Mouse (Mus musculus): ENCODE results near the gene Gm3417. TPM values are rescaled to one million over a fixed set of nuclear protein-coding genes. Genes with fewer than 3 reads are reported as not detected.

The Gm3417 gene
- polyA plus RNA-seq, 1 experiment from 2014 or later, result 1.6 TPM

- DNase-seq (ENCODE audit: low spot score) (peak; percentile 31), ATAC-seq (ENCODE audit: low FRiP score, low TSS enrichment) (peak; percentile 14; the same call in 1 of the 2 replicates)
- Histone ChIP-seq H3K4me1 (replicated peaks; ENCODE audit: control insufficient read depth, insufficient read depth) (peaks cover 2% of the 10 kb centered on the region; the same call in 1 of the 2 replicates), H3K9me3 (ENCODE audit: control insufficient read depth, low read length) (no peaks in the 10 kb centered on the region), H3K4me3 (ENCODE audit: low read depth, low read length) (peak overlapping the region; percentile 62), H3K9ac (ENCODE audit: low read length) (peak overlapping the region; percentile 72), H3K27me3 (ENCODE audit: control insufficient read depth, insufficient read depth, low read length) (no peaks in the 10 kb centered on the region), H3K27ac (replicated peaks) (peak overlapping the region; percentile 40; the same call in 1 of the 2 replicates), H3K36me3 (ENCODE audit: control insufficient read depth, insufficient read depth, low read length) (no peaks in the 10 kb centered on the region), H3K4me2 (replicated peaks; ENCODE audit: low read depth) (peak overlapping the region; percentile 88)
- no peak for TF ChIP-seq EP300 (optimal IDR thresholded peaks at IDR 0.05)
- TF ChIP-seq CTCF (IDR thresholded peaks at IDR 0.05; ENCODE audit: low read depth), result no peak
- WGBS, result under 1% methylated on average over 19 of the region's 23 CpGs
Observed at GRCm38 (mm10) chr17:14960520-14960919, 18.1 kb downstream of the Gm3417 start.

- Histone ChIP-seq H3K9me3 (ENCODE audit: control insufficient read depth, low read length) (no peaks in the 10 kb centered on the region), H3K27me3 (ENCODE audit: control insufficient read depth, insufficient read depth, low read length) (no peaks in the 10 kb centered on the region), H3K4me2 (replicated peaks; ENCODE audit: low read depth) (peak overlapping the region; percentile 50), H3K27ac (replicated peaks) (no peak overlapping the region), H3K4me3 (ENCODE audit: low read depth, low read length) (peak overlapping the region; percentile 28), H3K36me3 (ENCODE audit: control insufficient read depth, insufficient read depth, low read length) (no peaks in the 10 kb centered on the region), H3K4me1 (replicated peaks; ENCODE audit: control insufficient read depth, insufficient read depth) (peaks cover 2% of the 10 kb centered on the region; the same call in 1 of the 2 replicates), H3K9ac (ENCODE audit: low read length) (peak overlapping the region; percentile 38; the same call in 1 of the 2 replicates)
- WGBS, result 25% methylated on average over 3 of the region's 3 CpGs
- ATAC-seq (ENCODE audit: low FRiP score, low TSS enrichment) (0 out of 2 replicates have a peak, but pooled peaks have one; percentile 46), DNase-seq (ENCODE audit: low spot score) (no peak)
- TF ChIP-seq EP300 (optimal IDR thresholded peaks at IDR 0.05), result no peak
- no peak for TF ChIP-seq CTCF (IDR thresholded peaks at IDR 0.05; ENCODE audit: low read depth)
Observed at GRCm38 (mm10) chr17:14959979-14960378, 18.6 kb downstream of the Gm3417 start.

- no peak overlapping the region for H3K9ac ChIP-seq (ENCODE audit: low read length)
- ATAC-seq (ENCODE audit: low FRiP score, low TSS enrichment) (no peak), DNase-seq (ENCODE audit: low spot score) (no peak)
- no peak for TF ChIP-seq CTCF (IDR thresholded peaks at IDR 0.05; ENCODE audit: low read depth)
- TF ChIP-seq EP300 (optimal IDR thresholded peaks at IDR 0.05), result no peak
- H3K4me1 ChIP-seq (replicated peaks; ENCODE audit: control insufficient read depth, insufficient read depth), result peaks cover 2% of the 10 kb centered on the region; the same call in 1 of the 2 replicates
- no peak overlapping the region for H3K4me3 ChIP-seq (ENCODE audit: low read depth, low read length)
- 85% methylated on average over 5 of the region's 5 CpGs for WGBS
- H3K27me3 ChIP-seq (ENCODE audit: control insufficient read depth, insufficient read depth, low read length), result no peaks in the 10 kb centered on the region
- no peak overlapping the region for H3K27ac ChIP-seq (replicated peaks)
- peaks cover 6% of the 10 kb centered on the region for H3K36me3 ChIP-seq (ENCODE audit: control insufficient read depth, insufficient read depth, low read length)
- H3K9me3 ChIP-seq (ENCODE audit: control insufficient read depth, low read length), result no peaks in the 10 kb centered on the region
- no peak overlapping the region for H3K4me2 ChIP-seq (replicated peaks; ENCODE audit: low read depth)
Observed at GRCm38 (mm10) chr17:14958686-14959327, 19.8 kb downstream of the Gm3417 start.

- H3K4me3 ChIP-seq (ENCODE audit: low read depth, low read length), result no peak overlapping the region
- TF ChIP-seq EP300 (optimal IDR thresholded peaks at IDR 0.05), result no peak
- no peak for TF ChIP-seq CTCF (IDR thresholded peaks at IDR 0.05; ENCODE audit: low read depth)
- peak; percentile 48; the same call in 1 of the 2 replicates for ATAC-seq (ENCODE audit: low FRiP score, low TSS enrichment)
- H3K9me3 ChIP-seq (ENCODE audit: control insufficient read depth, low read length), result no peaks in the 10 kb centered on the region
- no peaks in the 10 kb centered on the region for H3K27me3 ChIP-seq (ENCODE audit: control insufficient read depth, insufficient read depth, low read length)
- H3K36me3 ChIP-seq (ENCODE audit: control insufficient read depth, insufficient read depth, low read length), result peaks cover 10% of the 10 kb centered on the region
- WGBS, result 82% methylated on average over 8 of the region's 8 CpGs
- DNase-seq (ENCODE audit: low spot score), result no peak
- H3K4me1 ChIP-seq (replicated peaks; ENCODE audit: control insufficient read depth, insufficient read depth), result no peaks in the 10 kb centered on the region
- H3K4me2 ChIP-seq (replicated peaks; ENCODE audit: low read depth), result no peak overlapping the region
- H3K27ac ChIP-seq (replicated peaks), result no peak overlapping the region
- H3K9ac ChIP-seq (ENCODE audit: low read length), result no peak overlapping the region
Observed at GRCm38 (mm10) chr17:14953452-14953851, 25.1 kb downstream of the Gm3417 start.

GRCm38 (mm10) chr17:14949161-14949827, 29.3 kb downstream of the Gm3417 start:
- Histone ChIP-seq H3K36me3 (ENCODE audit: control insufficient read depth, insufficient read depth, low read length) (peaks cover 7% of the 10 kb centered on the region), H3K9me3 (ENCODE audit: control insufficient read depth, low read length) (no peaks in the 10 kb centered on the region), H3K4me1 (replicated peaks; ENCODE audit: control insufficient read depth, insufficient read depth) (no peaks in the 10 kb centered on the region), H3K4me2 (replicated peaks; ENCODE audit: low read depth) (no peak overlapping the region), H3K27me3 (ENCODE audit: control insufficient read depth, insufficient read depth, low read length) (no peaks in the 10 kb centered on the region), H3K27ac (replicated peaks) (no peak overlapping the region), H3K4me3 (ENCODE audit: low read depth, low read length) (no peak overlapping the region), H3K9ac (ENCODE audit: low read length) (no peak overlapping the region)
- WGBS, result 62% methylated on average over 7 of the region's 7 CpGs
- DNase-seq (ENCODE audit: low spot score) (peak; percentile 46), ATAC-seq (ENCODE audit: low FRiP score, low TSS enrichment) (peak; percentile 83)
- TF ChIP-seq CTCF (IDR thresholded peaks at IDR 0.05; ENCODE audit: low read depth) (no peak), EP300 (optimal IDR thresholded peaks at IDR 0.05) (no peak)

- no peaks in the 10 kb centered on the region for H3K27me3 ChIP-seq (ENCODE audit: control insufficient read depth, insufficient read depth, low read length)
- DNase-seq (ENCODE audit: low spot score) (no peak), ATAC-seq (ENCODE audit: low FRiP score, low TSS enrichment) (no peak)
- H3K27ac ChIP-seq (replicated peaks), result no peak overlapping the region
- no peak overlapping the region; the same call in 1 of the 2 replicates for H3K4me3 ChIP-seq (ENCODE audit: low read depth, low read length)
- H3K9ac ChIP-seq (ENCODE audit: low read length), result no peak overlapping the region
- no peaks in the 10 kb centered on the region for H3K9me3 ChIP-seq (ENCODE audit: control insufficient read depth, low read length)
- 91% methylated on average over 1 of the region's 1 CpGs for whole genome bisulfite sequencing
- no peak for TF ChIP-seq CTCF (IDR thresholded peaks at IDR 0.05; ENCODE audit: low read depth)
- TF ChIP-seq EP300 (optimal IDR thresholded peaks at IDR 0.05), result no peak
- H3K4me2 ChIP-seq (replicated peaks; ENCODE audit: low read depth), result peak overlapping the region; percentile 94
- H3K4me1 ChIP-seq (replicated peaks; ENCODE audit: control insufficient read depth, insufficient read depth), result no peaks in the 10 kb centered on the region
- H3K36me3 ChIP-seq (ENCODE audit: control insufficient read depth, insufficient read depth, low read length), result no peaks in the 10 kb centered on the region
Observed at GRCm38 (mm10) chr17:14944551-14944950, 34.0 kb downstream of the Gm3417 start.

Data from stomach, postnatal 0 days (tissue).